Mouse (Mus musculus): Measurements from ENCODE around the gene Cd200r3. TPM values are rescaled to one million over a fixed set of nuclear protein-coding genes. Genes with fewer than 3 reads are reported as not detected.
A peak's percentile ranks its signal among the peaks of the same experiment; 100 is the strongest.

The Cd200r3 gene
- total RNA-seq, 1 experiment from 2014 or later, result 73.1 TPM

DNA sequence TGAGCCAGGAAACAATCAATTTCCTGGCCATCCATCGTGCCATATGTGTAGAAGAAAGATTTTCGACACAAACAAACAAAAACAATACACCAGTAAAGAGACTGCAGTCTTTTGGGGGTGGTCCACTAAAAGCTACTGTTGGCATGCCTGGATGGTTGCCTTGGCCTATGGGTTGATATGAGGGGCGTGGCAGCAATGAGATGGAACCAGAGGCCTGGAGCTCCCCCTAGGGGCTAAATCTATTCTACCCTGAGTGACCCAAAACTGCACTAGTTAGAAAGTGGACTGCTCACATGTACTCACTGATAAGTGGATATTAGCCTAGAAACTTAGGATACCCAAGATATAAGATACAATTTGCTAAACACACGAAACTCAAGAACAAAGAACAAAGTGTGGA, 80.4 kb downstream of the Cd200r3 start:
- peak; percentile 69 for ATAC-seq (replicated peaks; ENCODE audit: insufficient number of reproducible peaks, low FRiP score, low TSS enrichment, poor library complexity, severe bottlenecking)

DNA sequence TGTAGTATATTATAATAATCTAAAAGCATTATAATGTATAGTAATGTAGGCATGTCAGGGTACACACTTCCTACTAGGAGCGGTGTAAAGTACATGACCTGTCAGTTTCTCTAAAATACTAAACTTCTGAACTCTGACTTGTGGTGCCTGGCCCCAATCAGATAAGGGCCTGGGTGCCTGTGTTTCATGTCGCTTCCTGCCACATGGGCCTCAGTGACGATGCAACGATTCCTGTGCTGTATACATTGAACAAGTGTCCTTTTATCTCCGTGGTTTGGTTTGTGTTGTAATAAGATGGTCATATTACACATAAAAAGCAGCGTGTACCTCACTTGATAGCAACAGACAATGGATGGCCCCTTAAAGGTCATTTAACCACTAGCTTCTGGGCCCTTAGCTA, 81.8 kb downstream of the Cd200r3 start:
- ATAC-seq (replicated peaks; ENCODE audit: insufficient number of reproducible peaks, low FRiP score, low TSS enrichment, poor library complexity, severe bottlenecking), result peak; percentile 90

DNA sequence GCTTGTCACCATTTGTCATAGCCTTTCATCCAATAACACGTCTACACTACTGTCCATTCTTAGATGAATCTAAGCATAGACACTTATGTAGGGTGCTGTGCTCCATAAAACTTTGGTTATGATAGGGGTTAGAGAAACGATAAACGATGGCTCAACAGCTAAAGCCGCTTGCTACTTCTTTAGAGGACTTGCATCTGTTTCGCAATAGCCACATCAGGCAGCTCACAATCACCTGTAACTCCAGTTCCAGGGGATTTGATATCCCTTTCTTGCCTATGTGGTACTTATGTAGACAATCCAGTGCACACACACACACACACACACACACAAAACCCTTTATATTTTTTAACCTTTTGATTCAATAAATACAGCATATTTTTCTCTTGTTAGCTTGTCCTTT, 85.6 kb downstream of the Cd200r3 start:
- ATAC-seq (replicated peaks; ENCODE audit: insufficient number of reproducible peaks, low FRiP score, low TSS enrichment, poor library complexity, severe bottlenecking), result no peak

DNA sequence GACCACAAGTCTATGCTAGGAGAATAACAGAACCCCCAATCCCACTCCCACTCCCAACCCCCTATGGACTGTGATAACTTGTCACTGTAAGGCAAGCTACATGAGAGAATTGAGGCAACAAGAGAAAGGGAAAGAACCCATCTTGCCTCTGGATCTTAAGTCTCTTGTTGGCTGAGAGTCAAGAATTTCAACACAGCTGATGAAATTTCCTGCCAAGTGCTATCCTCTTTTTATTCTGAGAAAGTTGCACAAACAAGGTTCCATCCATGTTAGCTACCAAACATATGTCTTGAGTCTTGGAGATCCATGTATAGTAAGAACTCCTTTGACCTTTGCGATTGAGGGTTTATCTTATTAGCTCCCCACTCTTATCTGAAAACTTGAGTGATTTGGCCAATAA, 86.0 kb downstream of the Cd200r3 start:
- no peak for ATAC-seq (replicated peaks; ENCODE audit: insufficient number of reproducible peaks, low FRiP score, low TSS enrichment, poor library complexity, severe bottlenecking)

- ATAC-seq (replicated peaks; ENCODE audit: insufficient number of reproducible peaks, low FRiP score, low TSS enrichment, poor library complexity, severe bottlenecking), result 0 out of 2 replicates have a peak, but pooled peaks have one; percentile 13
Observed at GRCm38 (mm10) chr16:45030127-45030526, 86.6 kb downstream of the Cd200r3 start.

GRCm38 (mm10) chr16:45030796-45031195, 87.3 kb downstream of the Cd200r3 start:
- ATAC-seq (replicated peaks; ENCODE audit: insufficient number of reproducible peaks, low FRiP score, low TSS enrichment, poor library complexity, severe bottlenecking), result no peak

Other genes with a start within 250 kb of the Cd200r3 start
- 7.9 to 14.6 TPM (median 11.3 TPM) in 3 replicates for gene Nepro, start 219.4 kb upstream of the Cd200r3 start, total RNA-seq (2017)
- gene Gtpbp8, start 197.3 kb upstream of the Cd200r3 start, total RNA-seq (2017), result 4.6 to 10.2 TPM (median 8.2 TPM) in 3 replicates
- 2.0 to 11.8 TPM (median 6.8 TPM) in 3 replicates for gene Cd200r1, start 177.9 kb upstream of the Cd200r3 start, total RNA-seq (2017)
- 13.4 to 31.6 TPM (median 14.7 TPM) in 3 replicates for gene Cd200r4, start 131.9 kb upstream of the Cd200r3 start, total RNA-seq (2017)
- gene Cd200r2, start 76.6 kb upstream of the Cd200r3 start, total RNA-seq (2017), result 0.39 TPM in 1 of 3 replicates, not detected in the others
- 3.6 TPM in 1 of 3 replicates, not detected in the others for gene Ccdc80, start 149.7 kb downstream of the Cd200r3 start, total RNA-seq (2017)
- 15.5 to 28.5 TPM (median 27.8 TPM) in 3 replicates for gene Slc35a5, start 215.0 kb downstream of the Cd200r3 start, total RNA-seq (2017)
- gene Atg3, start 215.1 kb downstream of the Cd200r3 start, total RNA-seq (2017), result 84.0 to 119 TPM (median 104 TPM) in 3 replicates